Comparison of ENCODE assay signal across 31 mouse cellular contexts in genomic region chr16:58738205-58738604, GRCm38 (mm10). TPM values are rescaled to one million over a fixed set of nuclear protein-coding genes. Genes with fewer than 3 reads are reported as not detected.
DNase-seq lines count a peak whose midpoint lies in the region; ATAC-seq and TF ChIP-seq lines count a peak whose summit lies in the region.
"Had no signal": no experiment of that assay in that cellular context is flagged by ENCODE, and none has a peak within 500 bp of the region (broad histone marks: within the 10 kb centered on the region; RNA-seq: fewer than 3 reads in every experiment).

No protein-coding gene starts in this region.

- H3K4me3 ChIP-seq in intestine, postnatal 0 days (ENCODE audit: low read depth, low read length) = no peak overlapping the region
- H3K4me3 ChIP-seq in intestine, embryonic 16.5 days (ENCODE audit: low read length) = no peak overlapping the region
- no peak overlapping the region for H3K4me3 ChIP-seq in MEL (ENCODE audit: control insufficient read depth in 1 of 2, insufficient read depth in 1 of 2, low read depth in 2 of 2, low read length in 2 of 2)
- H3K4me3 ChIP-seq in heart, embryonic 12.5 days = no peak overlapping the region
- H3K4me3 ChIP-seq: forebrain, embryonic 13.5 days; lung, embryonic 15.5 days; midbrain, embryonic 15.5 days had no signal

- no peaks in the 10 kb centered on the region for H3K27me3 ChIP-seq in intestine, postnatal 0 days (replicated peaks; ENCODE audit: control insufficient read depth, insufficient read depth, low read length)
- no peaks in the 10 kb centered on the region for H3K27me3 ChIP-seq in intestine, embryonic 16.5 days (replicated peaks; ENCODE audit: control insufficient read depth, insufficient read depth, low read length)
- no peaks in the 10 kb centered on the region for H3K27me3 ChIP-seq in MEL (ENCODE audit: control insufficient read depth in 1 of 2, insufficient read depth in 2 of 2, low read length in 2 of 2)
- H3K27me3 ChIP-seq in heart, embryonic 12.5 days (replicated peaks) = no peaks in the 10 kb centered on the region
- H3K27me3 ChIP-seq: forebrain, embryonic 13.5 days; lung, embryonic 15.5 days; midbrain, embryonic 15.5 days had no signal

- no peaks in the 10 kb centered on the region for H3K4me1 ChIP-seq in intestine, postnatal 0 days (replicated peaks; ENCODE audit: control insufficient read depth, insufficient read depth, low read length)
- no peaks in the 10 kb centered on the region for H3K4me1 ChIP-seq in intestine, embryonic 16.5 days (ENCODE audit: control insufficient read depth, insufficient read depth, low read length)
- no peaks in the 10 kb centered on the region for H3K4me1 ChIP-seq in MEL (ENCODE audit: control insufficient read depth in 1 of 2, insufficient read depth in 2 of 2, low read length in 2 of 2)
- H3K4me1 ChIP-seq in heart, embryonic 12.5 days (replicated peaks) = no peaks in the 10 kb centered on the region
- H3K4me1 ChIP-seq: forebrain, embryonic 13.5 days; lung, embryonic 15.5 days; midbrain, embryonic 15.5 days had no signal

- no peak overlapping the region for H3K4me2 ChIP-seq in intestine, postnatal 0 days (replicated peaks; ENCODE audit: low read depth)
- no peak overlapping the region for H3K4me2 ChIP-seq in intestine, embryonic 16.5 days (ENCODE audit: low read depth, low read length)
- no peak overlapping the region for H3K4me2 ChIP-seq in heart, embryonic 12.5 days
- H3K4me2 ChIP-seq: forebrain, embryonic 13.5 days; lung, embryonic 15.5 days; midbrain, embryonic 15.5 days had no signal

- no peak for TF ChIP-seq POLR2A in MEL (IDR thresholded peaks at IDR 0.05; ENCODE audit: control insufficient read depth in 1 of 2, insufficient read depth in 1 of 2, low read depth in 1 of 2, low read length in 2 of 2, poor library complexity in 1 of 2)

- H3K9me3 ChIP-seq in intestine, postnatal 0 days (ENCODE audit: control insufficient read depth) = no peaks in the 10 kb centered on the region
- no peaks in the 10 kb centered on the region for H3K9me3 ChIP-seq in intestine, embryonic 16.5 days (ENCODE audit: control insufficient read depth, low read length)
- no peaks in the 10 kb centered on the region for H3K9me3 ChIP-seq in MEL (replicated peaks; ENCODE audit: insufficient read depth, low read length)
- H3K9me3 ChIP-seq in heart, embryonic 12.5 days (replicated peaks) = no peaks in the 10 kb centered on the region
- H3K9me3 ChIP-seq: forebrain, embryonic 13.5 days; lung, embryonic 15.5 days; midbrain, embryonic 15.5 days had no signal

- peaks cover 9% of the 10 kb centered on the region; the same call in 1 of the 2 replicates for H3K36me3 ChIP-seq in intestine, postnatal 0 days (ENCODE audit: control insufficient read depth, insufficient read depth)
- H3K36me3 ChIP-seq in intestine, embryonic 16.5 days (ENCODE audit: control insufficient read depth, insufficient read depth, low read length) = no peaks in the 10 kb centered on the region
- H3K36me3 ChIP-seq in MEL (ENCODE audit: control insufficient read depth in 1 of 2, insufficient read depth in 2 of 2, low read length in 2 of 2) = no peaks in the 10 kb centered on the region
- H3K36me3 ChIP-seq in heart, embryonic 12.5 days = peaks cover 14% of the 10 kb centered on the region

- H3K9ac ChIP-seq in intestine, postnatal 0 days (ENCODE audit: low read depth, low read length) = no peak overlapping the region
- H3K9ac ChIP-seq in intestine, embryonic 16.5 days (ENCODE audit: low read depth, low read length) = no peak overlapping the region
- H3K9ac ChIP-seq in MEL (ENCODE audit: control insufficient read depth, low read depth, low read length, poor library complexity, severe bottlenecking) = no peak overlapping the region
- H3K9ac ChIP-seq in heart, embryonic 12.5 days = no peak overlapping the region
- H3K9ac ChIP-seq: forebrain, embryonic 13.5 days; liver, embryonic 14.5 days; lung, embryonic 15.5 days; midbrain, embryonic 15.5 days had no signal

- WGBS in intestine, postnatal 0 days = 80% methylated on average over 4 of the region's 4 CpGs
- 86% methylated on average over 4 of the region's 4 CpGs for WGBS in intestine, embryonic 16.5 days
- WGBS in heart, embryonic 12.5 days = 77% methylated on average over 4 of the region's 4 CpGs

- ATAC-seq in intestine, postnatal 0 days = no peak
- ATAC-seq in intestine, embryonic 16.5 days = no peak
- ATAC-seq in heart, embryonic 12.5 days (ENCODE audit: insufficient number of reproducible peaks, low FRiP score) = no peak
- ATAC-seq: forebrain, embryonic 13.5 days; midbrain, embryonic 15.5 days had no signal

- peak; percentile 49 for TF ChIP-seq RAD21 in MEL (IDR thresholded peaks at IDR 0.05; ENCODE audit: low read depth, low read length)

- H3K27ac ChIP-seq in intestine, postnatal 0 days (ENCODE audit: low read depth, low read length) = no peak overlapping the region
- H3K27ac ChIP-seq in intestine, embryonic 16.5 days (ENCODE audit: low read length) = no peak overlapping the region
- H3K27ac ChIP-seq in MEL (ENCODE audit: control insufficient read depth, low read depth, low read length) = no peak overlapping the region
- H3K27ac ChIP-seq in heart, embryonic 12.5 days (ENCODE audit: poor library complexity, severe bottlenecking) = no peak overlapping the region
- H3K27ac ChIP-seq: forebrain, embryonic 13.5 days; liver, embryonic 14.5 days; lung, embryonic 15.5 days; midbrain, embryonic 15.5 days had no signal

- DNase-seq in 416B (ENCODE audit: low read depth) (peak; percentile 21), MEL (ENCODE audit: low read depth, low spot score) (peak; percentile 35)
- peak; percentile 40 for DNase-seq in induced T-regulatory cell, adult 2 months (ENCODE audit: low read depth)
- DNase-seq in B cell, adult 2 months = no peak
- no peak for DNase-seq in adrenal gland, postnatal 14 days
- DNase-seq: adrenal gland, postnatal 25 days; cerebellum, adult 18-20 months; gastrocnemius, postnatal 25 days; kidney, adult 9 months; kidney, postnatal 4 days; right cerebral cortex, postnatal 25 days; thymus, postnatal 25 days had no signal

- TF ChIP-seq CTCF in intestine, postnatal 0 days (IDR thresholded peaks at IDR 0.05; ENCODE audit: low read depth) = peak; percentile 49
- peak; percentile 15 to 35 (median 16); a peak in 4 of 6 replicates for TF ChIP-seq CTCF in MEL (IDR thresholded peaks at IDR 0.05 in 2 of 3, conservative IDR thresholded peaks at IDR 0.05 in 1 of 3; ENCODE audit: control insufficient read depth in 1 of 3, insufficient read depth in 1 of 3, low read depth in 2 of 3, low read length in 3 of 3, poor library complexity in 1 of 3, severe bottlenecking in 1 of 3)

- no peaks in the 10 kb centered on the region for H3K79me2 ChIP-seq in MEL (ENCODE audit: control insufficient read depth, insufficient read depth, low read length, poor library complexity)

- no peak for TF ChIP-seq EP300 in MEL (IDR thresholded peaks at IDR 0.05; ENCODE audit: low read depth in 1 of 2, low read length in 2 of 2)

TF ChIP-seq in MEL, 35 proteins besides CTCF, POLR2A, EP300 and RAD21 (continues in another document):
- TF ChIP-seq CHD2 (IDR thresholded peaks at IDR 0.05; ENCODE audit: low read length) (no peak), SIN3A (IDR thresholded peaks at IDR 0.05; ENCODE audit: low read length) (no peak), MEF2A (IDR thresholded peaks at IDR 0.05; ENCODE audit: extremely low read depth, insufficient replicate concordance, low read depth, low read length, poor library complexity, severe bottlenecking) (no peak), NELFE (IDR thresholded peaks at IDR 0.05; ENCODE audit: low read depth, low read length) (no peak), JUND (IDR thresholded peaks at IDR 0.05; ENCODE audit: low read depth, low read length) (no peak), MAX (IDR thresholded peaks at IDR 0.05; ENCODE audit: low read length) (no peak), USF1 (IDR thresholded peaks at IDR 0.05; ENCODE audit: low read depth, low read length) (no peak), GATA1 (IDR thresholded peaks at IDR 0.05; ENCODE audit: low read depth, low read length) (no peak), UBTF (IDR thresholded peaks at IDR 0.05; ENCODE audit: borderline replicate concordance, insufficient read depth, low read depth, low read length) (no peak), ZC3H11A (IDR thresholded peaks at IDR 0.05; ENCODE audit: low read depth, low read length) (0 out of 2 replicates have a peak, but pooled peaks have one; percentile 21), KAT2A (conservative IDR thresholded peaks at IDR 0.05; ENCODE audit: low read depth, low read length) (no peak), TBP (IDR thresholded peaks at IDR 0.05; ENCODE audit: low read depth, low read length) (no peak), TAL1 (IDR thresholded peaks at IDR 0.05; ENCODE audit: low read length) (no peak), ELF1 (IDR thresholded peaks at IDR 0.05; ENCODE audit: low read depth, low read length) (no peak)

RNA-seq across cellular contexts. Expression of gene Cldnd1, which starts 10.5 kb away (rescaled TPM):
- 86.0 and 86.1 TPM in 2 replicates for polyA plus RNA-seq in intestine, postnatal 0 days (2015; fragmentation: Nextera tagmentation; extraction: Ambion mirVana)
- 93.7 and 97.5 TPM in 2 replicates for polyA plus RNA-seq in intestine, embryonic 16.5 days (2015; fragmentation: Nextera tagmentation; extraction: Ambion mirVana)
- 16.9 and 18.5 TPM in 2 replicates for total RNA-seq in MEL (2012; rRNA removed)
- polyA plus RNA-seq in MEL (2012; ENCODE audit: insufficient read depth in 1 of 2, insufficient read length in 2 of 2, low read depth in 1 of 2, low replicate concordance in 2 of 2, missing spikeins in 1 of 2) = 10 to 100 TPM in 1 of 2 experiments, not detected in 1; 34.3 TPM
- total RNA-seq in adrenal gland, postnatal 14 days (2021) = 68.9 and 82.2 TPM in 2 replicates
- polyA plus RNA-seq in heart, embryonic 12.5 days (2016; fragmentation: Nextera tagmentation; extraction: Ambion mirVana) = 111 and 112 TPM in 2 replicates

RNA-seq across cellular contexts. Expression of gene Gpr15, which starts 19.3 kb away (rescaled TPM):
- polyA plus RNA-seq in intestine, postnatal 0 days (2015; fragmentation: Nextera tagmentation; extraction: Ambion mirVana) = 0.20 and 0.34 TPM in 2 replicates
- 0.11 and 0.24 TPM in 2 replicates for polyA plus RNA-seq in intestine, embryonic 16.5 days (2015; fragmentation: Nextera tagmentation; extraction: Ambion mirVana)
- total RNA-seq in MEL (2012; rRNA removed) = not detected in 2 replicates
- polyA plus RNA-seq in MEL (2012; ENCODE audit: insufficient read depth in 1 of 2, insufficient read length in 2 of 2, low read depth in 1 of 2, low replicate concordance in 2 of 2, missing spikeins in 1 of 2) = not detected
- not detected in 2 replicates for total RNA-seq in adrenal gland, postnatal 14 days (2021)
- polyA plus RNA-seq in heart, embryonic 12.5 days (2016; fragmentation: Nextera tagmentation; extraction: Ambion mirVana) = not detected in 2 replicates
- total RNA-seq: adrenal gland, postnatal 25 days; gastrocnemius, postnatal 25 days; heart, adult 8-10 months; layer of hippocampus, postnatal 14 days; left cerebral cortex, postnatal 10 days had no signal
- polyA plus RNA-seq: cortical plate, adult 2 months; embryonic facial prominence, embryonic 11.5 days; forebrain, embryonic 13.5 days; hindbrain, embryonic 11.5 days; stomach, embryonic 16.5 days had no signal

RNA-seq across cellular contexts. Expression of gene Olfr172, which starts 24.8 kb away (rescaled TPM):
- polyA plus RNA-seq in intestine, postnatal 0 days (2015; fragmentation: Nextera tagmentation; extraction: Ambion mirVana) = not detected in 2 replicates
- not detected in 2 replicates for polyA plus RNA-seq in intestine, embryonic 16.5 days (2015; fragmentation: Nextera tagmentation; extraction: Ambion mirVana)
- not detected in 2 replicates for total RNA-seq in MEL (2012; rRNA removed)
- polyA plus RNA-seq in MEL (2012; ENCODE audit: insufficient read depth in 1 of 2, insufficient read length in 2 of 2, low read depth in 1 of 2, low replicate concordance in 2 of 2, missing spikeins in 1 of 2) = not detected
- total RNA-seq in adrenal gland, postnatal 14 days (2021) = not detected in 2 replicates
- not detected in 2 replicates for polyA plus RNA-seq in heart, embryonic 12.5 days (2016; fragmentation: Nextera tagmentation; extraction: Ambion mirVana)
- total RNA-seq: adrenal gland, postnatal 25 days; gastrocnemius, postnatal 25 days; heart, adult 8-10 months; layer of hippocampus, postnatal 14 days; left cerebral cortex, postnatal 10 days; neutrophil, adult 5-6 weeks had no signal
- polyA plus RNA-seq: cortical plate, adult 2 months; embryonic facial prominence, embryonic 11.5 days; forebrain, embryonic 13.5 days; frontal cortex, adult 2 months; heart, postnatal 0 days; hindbrain, embryonic 11.5 days; limb, embryonic 14.5 days; liver, embryonic 14.5 days; lung, embryonic 15.5 days; midbrain, embryonic 15.5 days; spleen, adult 2 months; stomach, embryonic 16.5 days had no signal

Comparison
In these comparisons a context has a peak if more than half of its experiments do, and no peak if none do; other contexts are left out.
1. DNase-seq: peak in 416B (single experiment), MEL (single experiment) and induced T-regulatory cell, adult 2 months (single experiment); none in B cell, adult 2 months (0 of 2) and adrenal gland, postnatal 14 days (single experiment).